Mouse (Mus musculus) testis, adult 2 months (tissue): ENCODE results near the gene Plppr4.

ENCODE experiments used
- CTCF ChIP-seq: fragments of 200-500 bp; IDR thresholded peaks from 2 replicates; pipeline ENCODE4 v1.5.1; 2012; ENCODE audit warnings: low read depth, mild to moderate bottlenecking, inconsistent platforms, low read length, moderate library complexity; ENCODE audit not compliant: control insufficient read depth, insufficient read depth, insufficient replicate concordance
- POLR2A ChIP-seq: fragments of 200-500 bp; IDR thresholded peaks from 2 replicates; pipeline ENCODE4 v1.6.1; 2012; ENCODE audit warnings: low read depth, mild to moderate bottlenecking, inconsistent platforms, low read length, moderate library complexity; ENCODE audit not compliant: control insufficient read depth

- no peak for TF ChIP-seq CTCF
- TF ChIP-seq POLR2A = no peak
Measured at GRCm38 (mm10) chr3:117357367-117357766, 3.3 kb downstream of the Plppr4 start.
